Mouse (Mus musculus) liver, adult 2 months (tissue): ENCODE measurements around the gene Gcnt1. TPM values are rescaled to one million over a fixed set of nuclear protein-coding genes. Genes with fewer than 3 reads are reported as not detected.

Experiments
- DNase-seq: peaks from one replicate; pipeline ENCODE4 v3.0.0-alpha.2; 2011; ENCODE audit warnings: low read depth, low spot score; ENCODE audit errors: extremely low read depth
- H3K27ac ChIP-seq: fragments of 200-500 bp; replicated peaks from 2 replicates; pipeline ENCODE4 v1.5.1; 2012; ENCODE audit warnings: low read depth, mild to moderate bottlenecking, control low read depth, inconsistent platforms, low read length; ENCODE audit not compliant: insufficient read depth
- H3K27me3 ChIP-seq: fragments of 200-500 bp; 2 replicates; pipeline ENCODE4 v1.6.1; 2012; ENCODE audit warnings: mild to moderate bottlenecking, moderate library complexity, low read length, inconsistent platforms; ENCODE audit not compliant: control insufficient read depth, insufficient read depth
- H3K36me3 ChIP-seq: fragments of 200-500 bp; 2 replicates; pipeline ENCODE4 v1.6.1; 2012; ENCODE audit warnings: low read length, inconsistent platforms; ENCODE audit not compliant: control insufficient read depth, insufficient read depth
- H3K4me1 ChIP-seq: fragments of 200-500 bp; 2 replicates; pipeline ENCODE4 v1.6.1; 2011; ENCODE audit warnings: low read length; ENCODE audit not compliant: control insufficient read depth, insufficient read depth
- H3K4me3 ChIP-seq: fragments of 200-500 bp; 2 replicates; pipeline ENCODE4 v1.5.1; 2011; ENCODE audit warnings: low read depth, mild to moderate bottlenecking, control low read depth, low read length, moderate library complexity; ENCODE audit not compliant: insufficient read depth
- H3K79me2 ChIP-seq: fragments of 200-500 bp; 2 replicates; pipeline ENCODE4 v1.6.1; 2012; ENCODE audit warnings: inconsistent platforms, mild to moderate bottlenecking, low read length, moderate library complexity; ENCODE audit not compliant: control insufficient read depth, insufficient read depth
- H3K9ac ChIP-seq: fragments of 200-500 bp; 2 replicates; pipeline ENCODE4 v1.6.1; 2012; ENCODE audit warnings: low read depth, mild to moderate bottlenecking, control low read depth, inconsistent platforms, low read length
- CTCF ChIP-seq: fragments of 200-500 bp; IDR thresholded peaks from 2 replicates; pipeline ENCODE4 v1.5.1; 2011; ENCODE audit warnings: low read depth, low read length, control low read depth
- POLR2A ChIP-seq: fragments of 200-500 bp; IDR thresholded peaks from 2 replicates; pipeline ENCODE4 v1.6.1; 2011; ENCODE audit warnings: low read length, control low read depth; ENCODE audit not compliant: insufficient read depth; ENCODE audit errors: extremely low read depth
- WGBS: fragments of 180-500 bp; shearing (Covaris S2); methylation state at CpG from one replicate; pipeline ENCODE4 v1.1.7; 2018; 5-methylcytosine and 5-hydroxymethylcytosine counted together
- polyA plus RNA-seq: library from polyadenylated mRNA; depleted of rRNA; stranded (reverse); fragments of >200 nt; gene quantifications from 2 replicates; pipeline ENCODE4 v1.2.3, GENCODE M21; 2012
- total RNA-seq: library from RNA; depleted of rRNA; stranded (reverse); fragments of >200 nt; gene quantifications from 2 replicates; pipeline ENCODE4 v1.2.3, GENCODE M21; 2014

Gcnt1 gene
- total and polyA plus RNA-seq, 2 experiments, result 0.17 to 0.55 TPM

DNA sequence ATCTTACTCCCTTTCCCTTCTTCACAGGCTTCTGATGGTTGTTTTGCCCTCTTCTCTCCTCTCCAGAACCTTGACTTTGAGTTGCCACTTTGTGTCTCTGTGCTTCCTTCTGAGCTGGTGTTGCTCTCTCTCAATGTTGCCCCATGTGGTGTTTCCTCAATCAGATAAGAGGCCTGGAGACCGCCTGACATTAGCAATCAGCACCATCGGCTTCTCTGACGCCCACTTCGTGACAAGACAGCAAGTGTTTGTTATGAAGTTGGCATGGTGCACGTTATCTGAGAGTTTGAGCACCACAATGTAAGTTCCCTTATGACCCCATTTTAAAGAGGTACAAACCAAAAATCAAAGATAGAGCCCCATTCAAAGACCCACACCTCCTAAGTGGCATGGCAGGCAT is 76.6 kb downstream of the Gcnt1 start:
- Histone ChIP-seq H3K79me2 (no peaks in the 10 kb centered on the region), H3K4me1 (no peaks in the 10 kb centered on the region), H3K27me3 (no peaks in the 10 kb centered on the region), H3K27ac (no peak overlapping the region), H3K4me3 (no peak overlapping the region), H3K9ac (no peak overlapping the region), H3K36me3 (no peaks in the 10 kb centered on the region)
- TF ChIP-seq POLR2A (no peak), CTCF (no peak)
- 78% methylated on average over 5 of the region's 5 CpGs for WGBS
- no peak for DNase-seq

DNA sequence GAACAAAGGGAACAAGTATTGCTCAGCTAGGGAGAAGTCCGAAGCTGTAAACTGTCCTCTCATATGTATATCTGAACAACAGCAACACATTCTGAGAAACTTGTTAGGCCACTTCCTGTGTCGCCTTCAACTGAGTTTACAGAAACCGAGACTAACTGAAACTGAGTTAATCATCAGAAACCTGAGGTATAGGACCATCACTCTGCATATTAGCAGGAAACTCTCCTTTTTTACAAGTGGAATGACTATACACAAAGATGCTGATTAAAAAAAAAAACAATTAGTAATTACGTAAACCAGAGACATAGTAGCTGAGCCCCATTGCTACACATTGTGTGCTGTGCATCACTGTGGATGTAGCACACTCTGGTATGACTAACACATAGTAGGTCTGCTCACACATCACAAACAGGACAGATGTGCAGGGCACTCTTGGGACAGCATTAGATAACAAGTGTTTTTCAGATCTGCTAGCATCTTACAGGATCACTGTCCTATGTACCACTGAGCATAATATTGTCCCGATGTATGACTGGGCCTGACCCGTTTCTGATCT is 77.4 kb downstream of the Gcnt1 start:
- Histone ChIP-seq H3K9ac (no peak overlapping the region), H3K36me3 (no peaks in the 10 kb centered on the region), H3K27me3 (no peaks in the 10 kb centered on the region), H3K4me3 (no peak overlapping the region), H3K4me1 (no peaks in the 10 kb centered on the region), H3K27ac (no peak overlapping the region), H3K79me2 (no peaks in the 10 kb centered on the region)
- TF ChIP-seq CTCF, result no peak
- TF ChIP-seq POLR2A, result no peak
- 83% methylated on average over 6 of the region's 6 CpGs for WGBS
- no peak for DNase-seq

- TF ChIP-seq CTCF (no peak), POLR2A (no peak)
- Histone ChIP-seq H3K36me3 (no peaks in the 10 kb centered on the region), H3K27ac (no peak overlapping the region), H3K27me3 (no peaks in the 10 kb centered on the region), H3K9ac (no peak overlapping the region), H3K79me2 (no peaks in the 10 kb centered on the region), H3K4me3 (no peak overlapping the region), H3K4me1 (no peaks in the 10 kb centered on the region)
- no peak for DNase-seq
- 93% methylated on average over 5 of the region's 5 CpGs for WGBS
Measured at GRCm38 (mm10) chr19:17294136-17294535, 78.5 kb downstream of the Gcnt1 start.

DNA sequence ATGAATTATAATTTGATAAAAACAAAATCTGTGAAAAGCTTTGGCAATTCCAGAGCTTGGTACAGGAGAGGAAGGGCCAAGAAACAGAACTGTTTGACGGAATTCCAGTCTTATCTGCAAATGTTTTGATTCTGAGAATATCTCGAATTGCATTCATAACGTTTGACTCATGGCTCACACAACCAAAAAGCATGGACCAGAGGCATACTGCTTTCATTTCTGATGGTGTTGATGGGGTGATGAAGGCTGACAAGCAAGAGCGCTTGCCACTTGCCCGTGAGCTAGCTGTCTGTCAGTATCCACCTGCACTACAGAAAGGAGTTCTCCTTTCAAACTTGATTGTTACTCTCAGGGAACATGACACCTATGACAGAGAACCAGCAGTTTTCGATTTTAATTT is 83.1 kb downstream of the Gcnt1 start:
- H3K27me3 ChIP-seq, result no peaks in the 10 kb centered on the region
- WGBS, result 65% methylated on average over 6 of the region's 6 CpGs
- TF ChIP-seq POLR2A (no peak), CTCF (no peak)
- H3K27ac ChIP-seq, result no peak overlapping the region
- peaks cover 7% of the 10 kb centered on the region; the same call in 1 of the 2 replicates for H3K4me1 ChIP-seq
- H3K9ac ChIP-seq, result no peak overlapping the region
- DNase-seq, result no peak
- H3K4me3 ChIP-seq, result no peak overlapping the region
- no peaks in the 10 kb centered on the region for H3K36me3 ChIP-seq
- no peaks in the 10 kb centered on the region for H3K79me2 ChIP-seq

DNA sequence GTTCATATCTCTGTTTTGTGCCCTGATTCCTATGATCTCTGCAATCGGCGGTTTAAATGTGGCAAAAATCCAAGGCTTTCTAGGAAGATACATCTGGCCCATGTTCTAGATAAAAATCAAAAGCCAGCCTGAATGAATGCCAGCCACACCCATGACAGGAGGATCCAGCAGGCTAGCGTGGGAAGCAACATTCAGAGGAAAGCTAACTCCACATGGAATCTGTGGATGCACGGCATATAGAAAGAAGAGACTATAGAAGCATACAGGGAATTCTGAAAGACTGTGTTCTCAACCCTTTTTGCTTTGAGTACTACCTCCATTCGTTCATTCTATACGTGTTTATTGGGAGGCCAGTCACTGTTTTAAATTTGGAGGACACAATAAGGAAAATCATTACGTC is 86.6 kb downstream of the Gcnt1 start:
- no peaks in the 10 kb centered on the region for H3K27me3 ChIP-seq
- no peak overlapping the region for H3K27ac ChIP-seq
- peaks cover 10% of the 10 kb centered on the region; the same call in 1 of the 2 replicates for H3K4me1 ChIP-seq
- TF ChIP-seq POLR2A, result no peak
- no peaks in the 10 kb centered on the region for H3K79me2 ChIP-seq
- 54% methylated on average over 7 of the region's 7 CpGs for WGBS
- H3K4me3 ChIP-seq, result no peak overlapping the region
- H3K9ac ChIP-seq, result no peak overlapping the region
- no peaks in the 10 kb centered on the region for H3K36me3 ChIP-seq
- DNase-seq, result peak; percentile 77

- DNase-seq, result peak; percentile 92
- Histone ChIP-seq H3K9ac (no peak overlapping the region), H3K27ac (no peak overlapping the region), H3K27me3 (no peaks in the 10 kb centered on the region), H3K4me1 (peaks cover 10% of the 10 kb centered on the region; the same call in 1 of the 2 replicates), H3K36me3 (no peaks in the 10 kb centered on the region), H3K4me3 (no peak overlapping the region), H3K79me2 (no peaks in the 10 kb centered on the region)
- TF ChIP-seq CTCF, result no peak
- no peak for TF ChIP-seq POLR2A
- WGBS, result 10% methylated on average over 3 of the region's 3 CpGs
Measured at GRCm38 (mm10) chr19:17283317-17283716, 89.3 kb downstream of the Gcnt1 start.
